Mouse (Mus musculus) right cerebral cortex, postnatal 25 days (tissue): ENCODE measurements at regions not wholly inside any gene's neighbourhood (a gene's known extent, or its start where the extent isn't known, plus 50 kb on each side); places are given as distances from the start of the nearest gene placed in this dataset.

Source experiments
- DNase-seq: peaks from one replicate; pipeline ENCODE4 v3.0.0; 2022

DNA sequence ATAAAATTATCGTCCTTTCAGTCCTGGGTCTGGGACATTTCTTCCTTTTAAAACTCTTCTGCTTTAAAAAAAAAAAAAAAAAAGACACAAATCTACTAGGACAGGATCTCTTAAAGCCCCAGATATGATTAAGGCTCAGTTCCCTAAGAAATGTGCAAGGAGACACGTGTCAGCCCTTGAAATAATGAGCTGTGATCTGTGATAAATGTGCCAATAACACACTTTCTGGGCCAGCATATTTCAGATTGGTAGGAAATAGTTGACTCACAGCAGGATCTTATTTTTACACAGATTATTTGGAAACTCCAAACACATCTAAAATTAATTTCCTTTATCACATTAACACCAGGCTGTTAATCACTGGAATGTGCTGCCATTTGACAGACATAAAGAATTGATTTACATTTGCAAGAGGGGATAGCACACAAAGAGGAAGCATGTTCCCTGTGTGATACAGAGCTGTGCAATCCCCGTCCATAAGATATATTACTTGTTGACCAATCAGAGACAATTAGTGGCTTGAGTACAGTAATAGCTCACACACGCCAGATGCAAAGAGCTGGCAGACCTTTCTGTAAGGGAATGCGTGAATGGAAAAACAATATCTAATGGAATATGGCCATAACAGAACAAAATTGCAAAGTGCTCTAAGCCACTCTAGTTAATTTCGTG lies 263.7 kb downstream of the Pax3 start:
- no peak for DNase-seq

DNA sequence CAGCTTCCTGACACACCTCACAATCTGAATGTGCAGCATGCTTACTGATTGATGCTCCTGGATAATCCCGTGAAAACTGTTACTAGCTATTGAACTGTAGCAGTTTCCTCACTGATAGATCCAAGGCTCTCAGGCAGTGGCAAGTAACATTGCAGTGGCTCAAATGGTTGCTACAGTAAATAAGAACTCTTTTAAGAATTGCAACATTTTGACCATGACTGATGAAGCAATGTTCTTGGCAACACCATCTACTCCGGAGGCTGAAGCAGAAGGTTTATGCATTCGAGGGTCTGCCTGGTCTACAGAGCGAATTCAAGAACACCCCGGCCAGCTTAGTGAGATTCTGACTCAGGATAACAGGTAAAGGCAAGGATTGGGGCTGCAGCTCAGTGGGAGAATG lies 264.7 kb downstream of the Pax3 start:
- DNase-seq, result no peak

DNA sequence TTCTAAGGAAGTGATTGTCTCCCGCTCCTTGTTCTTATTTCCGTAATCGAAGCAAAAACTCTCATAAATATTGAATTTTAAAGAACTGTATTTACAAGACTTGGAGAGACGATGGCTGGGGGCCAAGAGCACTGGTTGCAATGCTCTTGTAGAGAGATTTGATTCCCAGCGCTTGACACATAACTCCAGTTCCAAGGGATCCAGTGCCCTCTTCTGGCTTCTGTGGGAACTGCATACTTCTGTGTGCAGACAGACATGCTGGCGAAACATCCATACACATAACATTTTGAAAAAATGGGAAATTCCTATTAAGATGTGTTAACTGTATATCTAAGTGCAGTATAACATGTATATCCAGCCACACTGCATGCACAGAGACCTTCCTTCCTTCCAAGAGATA lies 266.3 kb downstream of the Pax3 start:
- no peak for DNase-seq

DNA sequence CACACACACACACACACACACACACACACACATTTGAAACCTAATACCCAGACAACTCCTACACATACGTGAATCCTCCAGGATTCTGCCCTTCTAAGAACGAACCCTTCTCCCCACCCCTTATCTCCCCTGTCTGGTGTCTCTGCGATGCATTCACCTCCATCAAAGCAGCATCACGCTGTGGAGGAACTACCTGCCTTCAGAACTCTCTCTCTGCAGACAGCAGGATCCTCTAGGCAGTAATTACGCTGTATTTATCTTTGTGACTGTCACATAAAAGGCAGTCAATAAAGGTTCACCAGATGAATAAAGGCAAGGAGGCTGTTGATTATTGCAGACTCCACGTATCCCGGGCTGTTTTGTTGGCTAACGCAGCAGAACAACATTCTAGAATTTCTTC lies 267.4 kb downstream of the Pax3 start:
- no peak for DNase-seq

DNA sequence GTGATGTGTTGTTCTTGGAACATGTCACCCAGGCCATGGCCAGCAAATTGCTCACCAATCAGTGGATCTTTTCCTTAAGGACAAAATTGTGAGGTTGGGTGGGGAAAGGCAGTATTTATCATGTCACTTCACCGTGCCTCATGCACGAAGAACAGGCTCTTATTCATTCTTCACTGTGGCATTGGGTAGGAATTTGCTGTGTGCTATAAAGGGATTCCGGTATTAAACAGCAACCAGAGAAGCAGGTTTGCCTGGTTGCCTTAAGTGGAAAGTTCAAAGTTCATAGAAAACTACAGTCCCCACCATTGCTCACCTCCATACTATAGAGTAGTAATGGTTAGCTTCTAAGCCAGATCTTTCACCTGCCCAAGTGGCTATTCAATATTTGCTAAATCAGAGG lies 270.8 kb downstream of the Pax3 start:
- DNase-seq, result no peak

DNA sequence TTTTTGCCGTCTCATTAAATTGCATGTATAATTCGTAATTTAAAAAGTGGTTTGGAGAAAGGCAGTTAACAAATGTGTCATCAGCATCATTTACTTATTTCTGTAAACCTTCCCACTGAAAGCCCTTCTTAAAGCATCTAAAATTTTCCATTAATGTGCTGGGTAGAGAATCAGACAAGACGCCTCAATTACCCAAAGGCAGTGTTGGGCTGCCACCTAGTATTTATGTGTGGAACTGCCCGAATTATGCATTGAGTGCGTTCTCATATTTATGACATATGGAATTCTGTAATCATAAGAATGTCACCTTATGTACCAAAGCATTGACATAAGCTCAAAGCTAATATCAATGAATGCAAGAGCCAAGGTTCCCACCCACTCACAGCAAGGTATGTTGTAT lies 300.7 kb downstream of the Pax3 start:
- peak; percentile 11 for DNase-seq

DNA sequence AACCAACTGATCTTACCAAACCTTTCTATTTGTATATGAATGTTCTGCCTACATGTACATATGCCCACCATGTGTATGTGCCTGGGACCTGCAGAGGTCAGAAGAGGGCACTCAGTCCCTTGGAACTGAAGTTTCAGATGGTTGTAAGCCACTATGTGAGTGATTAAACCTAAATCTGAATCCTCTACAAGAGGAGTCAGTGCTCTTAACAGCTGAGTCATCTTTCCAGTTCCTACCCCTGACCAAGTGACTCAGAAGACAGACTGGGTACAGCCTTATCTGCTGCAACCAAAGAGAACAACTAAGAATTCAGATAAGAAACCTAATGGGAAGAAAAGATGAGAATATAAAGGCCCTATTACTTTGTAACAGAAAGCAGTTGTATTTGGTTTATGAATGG lies 317.9 kb downstream of the Pax3 start:
- DNase-seq, result no peak

DNA sequence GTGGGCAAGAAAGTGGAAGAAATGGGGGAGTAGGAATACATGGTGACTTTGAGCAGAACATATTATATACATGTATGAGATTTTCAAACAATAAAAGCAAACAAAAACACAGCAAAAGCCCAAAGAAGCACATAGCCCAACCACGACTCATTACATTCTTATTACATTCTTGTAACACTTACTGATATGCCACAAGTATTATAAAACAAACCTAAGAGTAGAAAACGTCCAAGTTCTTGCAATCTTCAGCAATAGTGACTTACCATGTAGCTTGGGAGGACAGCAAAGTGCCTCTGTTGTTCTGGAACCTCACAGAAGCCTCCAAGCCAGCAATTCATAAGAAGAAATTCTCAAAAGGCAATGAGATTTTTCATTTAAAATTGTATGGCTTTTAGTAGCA lies 326.8 kb downstream of the Pax3 start:
- no peak for DNase-seq

DNA sequence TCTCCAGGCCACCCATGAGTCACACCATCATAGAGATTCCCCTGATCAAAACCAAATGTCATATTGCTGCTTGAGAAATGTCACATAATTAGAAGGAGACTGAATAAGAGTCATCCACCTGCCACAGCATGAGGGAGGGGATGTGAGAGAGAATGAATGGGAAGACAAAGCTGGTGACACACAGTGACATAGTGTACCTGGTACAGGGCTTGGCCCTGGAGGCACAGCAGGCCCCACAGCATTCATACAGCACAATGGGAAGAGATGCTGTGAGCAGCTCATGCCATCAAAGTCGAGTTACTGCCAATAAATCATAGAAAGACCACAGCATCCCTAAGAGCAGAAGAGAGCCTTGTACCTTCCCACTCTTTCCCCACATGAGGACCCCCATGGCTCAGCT lies 327.8 kb downstream of the Pax3 start:
- DNase-seq, result no peak

DNA sequence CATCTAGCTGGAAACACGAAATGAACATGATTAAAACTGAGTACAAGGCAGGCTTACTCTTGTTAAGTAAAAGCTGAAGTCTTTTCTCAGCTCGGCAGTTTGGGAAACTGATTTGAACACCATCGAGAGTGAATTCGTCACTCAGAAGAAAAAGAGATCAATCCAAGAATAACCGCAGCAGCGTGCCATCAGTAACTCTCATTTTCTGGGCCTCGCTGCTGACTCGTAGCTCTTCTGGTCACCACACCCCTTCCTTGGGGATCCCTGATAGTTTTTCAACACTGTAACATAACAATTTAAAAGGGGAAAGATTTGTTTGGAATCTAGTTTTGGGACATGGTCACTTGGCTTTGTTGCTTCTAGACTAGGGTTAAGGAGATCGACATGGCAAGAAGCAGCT lies 337.0 kb downstream of the Pax3 start:
- DNase-seq, result no peak

DNA sequence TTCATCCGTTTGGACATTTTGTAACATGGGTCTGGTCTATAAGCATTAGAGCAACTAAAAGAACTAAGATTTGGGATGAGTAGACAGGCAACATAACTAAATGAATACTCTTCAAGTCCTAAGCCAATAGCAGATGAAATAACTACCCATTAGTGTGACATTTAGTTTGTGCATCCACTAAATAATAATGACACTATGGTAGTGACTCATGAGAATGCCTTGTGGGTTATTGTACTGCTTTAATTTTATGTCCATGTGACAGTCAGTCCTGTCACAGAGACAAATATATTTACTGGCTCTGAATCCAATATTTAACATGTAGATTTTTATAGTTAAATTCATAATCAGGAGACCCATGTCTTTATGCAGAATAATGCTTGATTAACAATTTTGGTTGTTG lies 339.5 kb upstream of the Epha4 start:
- no peak for DNase-seq

DNA sequence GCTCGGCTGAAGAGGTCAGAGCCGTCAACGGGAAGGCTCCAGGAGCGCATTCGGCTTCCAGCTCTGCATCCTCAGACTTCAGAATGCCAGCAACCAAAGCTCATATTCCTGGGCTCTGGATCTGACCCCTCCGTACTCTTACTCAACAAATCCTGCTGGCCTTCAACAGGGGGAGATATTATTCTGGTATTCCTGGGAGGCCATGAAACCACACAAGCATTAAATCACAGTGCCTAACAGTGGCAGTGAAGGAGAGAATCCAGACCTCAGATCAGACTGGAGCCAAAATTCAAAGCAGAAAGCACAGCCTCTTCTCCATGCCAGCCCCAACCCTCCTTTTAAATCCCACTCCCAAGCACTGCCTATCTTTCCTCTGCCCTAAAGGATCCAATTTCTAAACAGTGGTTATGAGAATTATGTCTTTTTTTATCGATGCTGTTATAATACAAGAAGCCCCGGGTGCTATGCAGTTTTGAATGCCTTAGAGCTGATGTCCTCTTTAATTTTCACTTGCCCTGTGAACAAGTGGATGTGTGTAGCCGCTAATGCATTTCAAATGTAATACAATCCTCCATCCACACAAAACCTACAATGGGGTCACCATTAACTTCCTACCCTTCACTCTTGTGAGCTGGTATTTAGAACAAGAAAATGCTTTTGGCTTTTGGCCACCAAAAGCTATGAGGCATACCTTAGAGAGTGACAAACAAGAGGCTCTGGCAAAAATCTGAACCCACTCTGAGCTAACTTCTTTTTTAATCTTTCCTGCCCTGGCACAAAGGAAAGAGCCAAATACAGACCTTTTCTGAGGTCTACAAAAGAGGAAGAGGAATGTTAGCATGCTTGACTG lies 333.1 kb upstream of the Epha4 start:
- no peak for DNase-seq

DNA sequence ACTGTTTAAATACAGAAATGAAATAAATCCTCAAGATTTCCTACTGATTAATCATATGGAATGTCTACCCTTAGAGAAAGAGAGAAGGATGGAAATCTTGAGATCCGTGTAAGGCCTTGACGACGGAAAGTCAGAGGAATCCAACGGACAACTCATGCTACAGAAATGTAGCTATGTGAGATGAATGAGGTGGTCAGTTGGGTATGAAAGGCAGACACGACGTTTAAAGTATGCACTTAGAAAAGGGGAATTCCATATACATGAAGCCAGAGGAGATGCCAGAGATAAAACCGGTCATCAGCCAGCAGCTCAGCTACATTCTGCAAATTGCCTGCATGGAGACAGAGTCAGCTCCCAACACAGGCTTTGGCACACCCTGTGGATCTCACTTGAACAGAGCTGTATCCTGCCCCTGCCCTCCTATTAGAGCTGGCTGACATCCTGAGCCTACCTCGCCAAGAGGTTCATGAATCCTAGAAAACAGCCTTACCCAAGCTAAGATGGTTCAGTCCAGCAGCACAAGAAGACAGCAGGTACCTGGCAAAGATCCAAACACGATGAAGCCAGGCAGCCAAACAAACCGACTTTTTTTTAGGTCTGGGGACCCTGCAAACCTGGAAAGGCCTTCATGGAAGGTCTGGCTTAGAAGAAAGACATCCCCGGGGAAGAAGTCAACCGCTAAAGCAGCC lies 331.3 kb upstream of the Epha4 start:
- DNase-seq, result no peak

DNA sequence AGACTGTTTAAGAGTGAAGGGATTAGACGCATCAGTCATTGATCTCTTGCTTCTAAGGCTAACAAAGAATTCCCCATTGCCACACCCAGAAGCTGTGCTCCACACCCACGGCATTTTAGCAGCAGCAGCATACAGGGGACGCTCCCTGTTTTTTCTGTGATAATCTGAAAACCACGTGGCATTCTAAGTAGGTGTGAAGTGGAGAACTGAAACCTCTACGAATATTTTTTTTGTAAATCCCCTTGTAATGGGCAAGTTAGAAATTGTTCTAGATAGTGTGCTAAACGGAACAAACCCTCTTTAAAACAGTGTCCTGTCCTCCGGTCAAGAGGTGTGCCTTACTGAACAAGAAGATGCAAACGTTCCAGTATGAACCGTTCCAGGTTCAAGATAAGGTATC lies 325.8 kb upstream of the Epha4 start:
- no peak for DNase-seq

DNA sequence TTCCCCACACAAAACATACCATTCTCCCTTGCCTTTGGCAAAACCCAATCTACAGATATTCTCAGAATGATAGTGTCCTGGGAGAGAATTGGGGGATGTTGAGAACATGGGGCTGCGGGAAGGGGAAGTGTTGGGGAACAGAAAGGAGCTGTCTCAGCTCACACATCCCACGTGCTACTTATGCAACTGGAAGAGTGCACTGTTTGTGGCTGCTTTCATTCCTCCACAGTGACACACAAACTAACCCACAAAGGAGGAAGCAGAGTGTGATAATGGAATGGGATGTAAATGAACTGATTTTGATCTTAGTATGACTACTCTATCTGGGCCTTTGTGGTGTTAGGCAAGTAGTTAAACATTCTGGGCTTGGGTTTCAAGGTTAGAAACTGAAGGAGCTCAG lies 317.3 kb upstream of the Epha4 start:
- no peak for DNase-seq

DNA sequence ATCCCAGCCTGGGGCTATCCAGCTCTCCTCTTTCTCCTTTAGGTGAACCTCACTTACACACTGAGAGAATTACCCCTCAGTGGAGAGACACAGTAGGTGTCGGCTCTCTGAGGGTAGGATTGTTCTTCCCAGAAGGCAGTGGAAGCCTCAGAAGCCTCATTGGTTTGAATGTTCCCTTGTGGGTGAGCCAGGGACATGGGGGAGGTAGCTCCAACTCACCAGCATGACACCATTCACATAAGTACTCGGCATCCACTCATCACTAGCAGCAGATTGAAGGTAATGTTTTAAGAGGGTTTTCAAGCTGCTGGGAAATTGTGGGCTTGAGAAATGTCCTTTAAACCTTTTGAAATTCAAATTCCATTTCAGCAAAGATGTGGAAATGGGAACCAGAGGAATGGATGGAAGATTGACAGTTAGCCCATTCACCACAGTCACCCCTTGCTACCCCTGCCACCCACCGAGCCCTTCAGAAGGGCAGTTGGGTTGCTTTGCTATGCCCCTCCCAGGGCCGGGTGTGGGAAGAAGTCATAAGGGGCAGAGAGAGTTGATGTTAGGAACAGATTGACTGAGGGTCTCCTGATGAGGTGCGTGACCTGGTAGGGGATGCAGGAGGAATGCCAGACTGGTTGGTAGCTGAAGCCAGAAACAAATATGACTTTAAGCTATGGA lies 310.0 kb upstream of the Epha4 start:
- DNase-seq, result peak; percentile 7

DNA sequence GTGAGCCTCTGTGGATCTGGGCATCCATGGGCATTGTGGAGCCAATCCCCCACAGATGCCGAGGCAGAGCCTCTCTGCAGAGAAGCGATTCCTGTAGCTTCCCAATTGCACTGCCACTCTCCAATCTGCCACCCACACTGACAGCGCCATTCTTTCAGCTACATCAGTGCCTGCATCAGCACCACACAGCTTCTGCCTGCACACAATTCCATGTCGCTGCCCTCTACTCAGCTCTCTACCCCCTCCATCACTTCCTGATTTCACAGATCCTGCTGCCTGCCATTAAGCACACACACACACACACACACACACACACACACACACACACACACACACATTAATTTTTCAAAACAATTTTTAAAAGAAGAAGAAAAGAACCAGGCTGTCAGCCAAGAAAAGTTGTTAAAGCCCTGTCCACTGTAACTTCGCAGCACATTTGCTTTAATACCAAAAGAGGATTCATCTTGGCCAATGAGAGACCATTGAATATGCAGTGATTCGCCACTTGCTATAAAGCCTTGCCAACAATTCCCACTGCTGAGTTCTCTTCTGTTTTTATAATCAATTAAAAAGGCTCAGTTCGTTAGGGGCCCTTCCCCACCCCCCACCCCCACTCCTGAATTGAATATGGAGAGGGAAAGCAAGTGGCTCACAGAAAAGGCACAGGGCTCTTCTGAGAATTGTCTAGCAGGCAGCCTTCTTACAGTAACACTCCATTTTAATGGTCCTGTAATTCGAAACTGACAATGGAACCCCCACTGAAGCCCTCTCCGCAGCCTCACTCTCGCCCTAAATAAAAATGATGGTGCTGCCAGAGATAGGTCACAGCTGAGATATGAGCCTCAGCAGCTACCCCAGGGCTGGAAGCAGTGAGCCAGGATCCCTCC lies 309.2 kb upstream of the Epha4 start:
- peak; percentile 8 for DNase-seq

DNA sequence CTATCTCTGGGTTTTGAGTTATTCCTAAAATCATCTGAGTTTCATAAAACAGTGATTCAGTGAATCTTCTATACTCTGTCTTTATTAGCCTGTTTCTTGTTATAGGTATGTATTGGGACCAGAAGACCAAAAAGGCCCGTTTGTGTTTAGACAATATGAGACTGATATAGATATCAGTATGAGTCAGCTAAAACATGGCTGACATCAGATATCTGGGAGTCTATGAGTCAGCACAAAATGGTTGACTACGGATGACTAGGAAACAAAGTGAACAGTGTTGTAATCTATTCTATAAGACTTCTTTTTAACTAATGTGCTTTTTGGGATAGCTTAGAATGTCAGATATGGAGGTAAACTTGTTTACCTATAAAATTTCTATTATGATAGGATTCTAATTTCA lies 305.2 kb upstream of the Epha4 start:
- no peak for DNase-seq

DNA sequence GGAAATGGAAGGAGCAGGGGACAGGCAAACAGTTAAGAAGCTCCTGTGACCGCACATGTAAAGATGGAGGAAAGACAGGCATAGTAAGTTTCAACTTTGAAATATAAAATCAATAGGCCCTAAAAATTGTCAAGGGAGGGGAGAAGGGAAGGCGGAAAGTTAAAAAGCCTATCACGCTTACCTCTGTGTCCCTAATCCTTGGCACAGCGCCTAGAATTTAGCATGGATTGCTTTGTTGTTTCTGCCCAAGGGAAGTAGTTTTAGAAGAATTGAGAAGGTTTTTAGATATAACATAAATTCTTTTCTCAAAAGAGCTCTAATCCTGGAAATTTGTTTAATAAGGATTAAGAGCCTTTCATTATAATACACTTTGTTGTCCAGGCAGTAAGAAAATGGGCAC lies 300.6 kb upstream of the Epha4 start:
- DNase-seq, result no peak

DNA sequence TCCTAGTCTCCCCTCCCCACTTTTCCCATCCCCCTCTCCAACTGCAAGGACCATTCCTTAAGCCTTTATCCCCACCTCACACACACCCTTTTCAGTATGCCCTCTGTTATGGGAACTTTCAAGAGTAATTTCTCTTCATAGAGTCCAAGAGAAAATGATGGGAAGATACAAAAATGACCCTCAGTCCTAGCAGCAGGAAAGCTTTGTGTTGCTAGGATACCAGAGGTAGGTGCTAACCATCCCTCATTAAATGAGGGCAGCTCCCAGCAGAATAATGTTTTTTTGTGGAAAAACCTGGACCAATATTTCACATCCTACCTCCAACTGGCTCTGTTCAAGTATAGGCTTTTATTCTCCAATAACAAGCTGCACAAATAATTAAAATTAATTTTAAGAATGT lies 296.7 kb upstream of the Epha4 start:
- DNase-seq, result no peak

DNA sequence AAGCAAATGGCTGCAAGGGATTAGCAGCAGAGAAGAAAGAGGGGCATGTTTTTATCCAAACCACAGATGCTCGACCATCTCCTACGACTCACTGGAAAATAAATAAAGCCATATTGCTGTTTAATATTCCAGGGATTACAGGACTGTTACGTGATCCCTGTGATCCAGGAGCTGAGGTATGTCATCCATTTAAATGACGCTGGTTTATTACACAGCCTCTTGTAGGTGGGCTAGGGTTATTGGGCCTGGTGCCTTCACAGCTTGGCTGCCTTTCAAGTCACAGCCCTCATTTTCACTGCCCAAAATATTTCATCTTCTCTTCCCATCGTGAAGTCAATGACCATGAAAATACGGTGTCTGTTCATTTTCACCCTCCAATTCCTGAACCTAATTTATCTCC lies 276.1 kb upstream of the Epha4 start:
- no peak for DNase-seq

DNA sequence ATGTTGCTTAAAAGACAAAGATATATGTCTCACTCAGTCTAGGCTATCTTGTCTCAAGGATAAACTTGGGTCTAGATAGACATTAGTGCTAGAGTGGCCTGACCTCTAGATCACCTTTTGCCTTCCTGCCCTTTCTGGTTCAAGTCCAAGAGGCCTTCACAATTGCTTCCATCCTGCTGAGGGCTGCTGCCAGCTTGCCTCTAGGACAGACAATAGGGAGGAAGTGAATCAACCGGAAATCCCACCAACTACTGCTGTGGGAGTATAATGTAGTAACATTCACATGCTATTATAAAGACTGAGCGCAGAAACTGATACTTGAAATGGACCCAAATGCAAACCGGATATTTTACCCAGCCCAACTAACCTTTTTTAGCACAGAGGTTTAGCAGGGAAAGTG lies 239.4 kb upstream of the Epha4 start:
- no peak for DNase-seq
